Comparison of ENCODE assay signal across 12 mouse cellular contexts in the genomic region with DNA sequence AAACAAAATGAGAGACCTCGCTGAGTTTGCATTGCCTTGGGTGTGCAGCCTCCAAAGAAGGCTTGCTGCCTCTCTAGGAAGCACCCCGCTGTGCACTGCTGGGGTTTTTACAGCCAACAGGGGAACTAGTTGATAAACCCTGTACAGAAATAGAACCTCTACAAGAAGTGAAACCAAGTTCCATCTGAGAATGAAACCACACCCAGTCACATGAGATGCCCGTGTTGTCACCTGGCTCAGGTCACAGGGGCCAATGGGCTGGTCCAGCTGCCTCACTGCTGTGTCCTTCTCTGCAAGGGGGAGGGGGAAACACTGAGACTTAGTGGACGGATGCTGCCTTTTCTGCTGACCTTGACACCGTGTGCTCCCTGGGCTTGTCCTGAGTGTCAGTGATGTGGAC. TPM values are rescaled to one million over a fixed set of nuclear protein-coding genes. Genes with fewer than 3 reads are reported as not detected.
DNase-seq lines count a peak whose midpoint lies in the region; ATAC-seq lines count a peak whose summit lies in the region.
"Had no signal": no experiment of that assay in that cellular context is flagged by ENCODE, and none has a peak within 500 bp of the region (broad histone marks: within the 10 kb centered on the region; RNA-seq: fewer than 3 reads in every experiment).

No protein-coding gene starts in this region.

- WGBS in heart, embryonic 13.5 days: 33% methylated on average over 5 of the region's 5 CpGs

- peak overlapping the region; percentile 26 for H3K4me3 ChIP-seq in heart, embryonic 13.5 days
- H3K4me3 ChIP-seq: lung, embryonic 15.5 days had no signal

- peak overlapping the region; percentile 56 for H3K4me2 ChIP-seq in heart, embryonic 13.5 days
- H3K4me2 ChIP-seq: lung, embryonic 15.5 days had no signal

- H3K27ac ChIP-seq in heart, embryonic 13.5 days (replicated peaks): peak overlapping the region; percentile 80
- H3K27ac ChIP-seq: hindbrain, postnatal 0 days; lung, embryonic 15.5 days had no signal

- H3K4me1 ChIP-seq in heart, embryonic 13.5 days: peaks cover 49% of the 10 kb centered on the region
- H3K4me1 ChIP-seq: lung, embryonic 15.5 days had no signal

- H3K9me3 ChIP-seq in heart, embryonic 13.5 days: no peaks in the 10 kb centered on the region
- H3K9me3 ChIP-seq: lung, embryonic 15.5 days had no signal

- H3K36me3 ChIP-seq in heart, embryonic 13.5 days: no peaks in the 10 kb centered on the region
- H3K36me3 ChIP-seq: lung, embryonic 15.5 days had no signal

- H3K9ac ChIP-seq in heart, embryonic 13.5 days: peak overlapping the region; percentile 62
- H3K9ac ChIP-seq: forebrain, postnatal 0 days; lung, embryonic 15.5 days had no signal

- ATAC-seq in heart, embryonic 13.5 days (ENCODE audit: extremely low read depth, insufficient number of reproducible peaks, low FRiP score, low TSS enrichment): no peak
- ATAC-seq in megakaryocyte-erythroid progenitor cell, adult 5-6 weeks (replicated peaks; ENCODE audit: low FRiP score, low TSS enrichment, poor library complexity, severe bottlenecking): peak; percentile 26; the same call in 1 of the 2 replicates
- ATAC-seq: forebrain, postnatal 0 days; hindbrain, postnatal 0 days had no signal

- DNase-seq in testis, postnatal 10 days (ENCODE audit: low spot score): peak; percentile 35
- no peak for DNase-seq in testis, postnatal 14 days (ENCODE audit: low spot score)
- no peak for DNase-seq in gastrocnemius, postnatal 25 days
- no peak for DNase-seq in thymus, postnatal 25 days
- DNase-seq in thymus, postnatal 4 days: no peak
- no peak for DNase-seq in layer of hippocampus, postnatal 36 days
- DNase-seq: embryo, embryonic 11 days; forebrain, postnatal 0 days had no signal

- no peaks in the 10 kb centered on the region for H3K27me3 ChIP-seq in heart, embryonic 13.5 days (replicated peaks)
- H3K27me3 ChIP-seq: lung, embryonic 15.5 days had no signal

RNA-seq across cellular contexts. Expression of a gene that starts 30.5 kb away (rescaled TPM):
- polyA plus RNA-seq in heart, embryonic 13.5 days (2015; fragmentation: Nextera tagmentation; extraction: Ambion mirVana): 92.0 and 100 TPM in 2 replicates
- 98.3 and 122 TPM in 2 replicates for total RNA-seq in megakaryocyte-erythroid progenitor cell, adult 5-6 weeks (2014; fragmentation: Nextera tagmentation)
- 241 and 274 TPM in 2 replicates for total RNA-seq in megakaryocyte-erythroid progenitor cell, adult 5-6 weeks (2017)
- 10 to 100 TPM; 54.4 to 58.1 TPM for total RNA-seq in gastrocnemius, postnatal 25 days (2021)
- 10 to 100 TPM; 77.7 to 87.8 TPM for total RNA-seq in layer of hippocampus, postnatal 36 days (2021)
